Mouse (Mus musculus) adrenal gland, adult 8-10 months (tissue): ENCODE measurements around the gene Zfp932. TPM values are rescaled to one million over a fixed set of nuclear protein-coding genes. Genes with fewer than 3 reads are reported as not detected.
A peak's percentile ranks its signal among the peaks of the same experiment; 100 is the strongest.
"Not testable (repeated sequence)": the region's sequence is repeated elsewhere in the genome, so short reads cannot be mapped to it uniquely, and the experiment has no call there.

Experiments
- DNase-seq: peaks from one replicate; pipeline ENCODE4 v3.0.0; 2022
- total RNA-seq, 4 experiments: library from RNA; stranded (reverse); gene quantifications; 2 replicates each; pipeline ENCODE4 v1.2.4; 2022

The Zfp932 gene
- 10 to 100 TPM; 20.6 to 45.8 (median 33.3) TPM for total RNA-seq

- DNase-seq: peak; percentile 79
Observed at GRCm38 (mm10) chr5:109996026-109996937, at the start of gene Zfp932. Zfp932 (plus strand) TSS chr5:109996521.

DNA sequence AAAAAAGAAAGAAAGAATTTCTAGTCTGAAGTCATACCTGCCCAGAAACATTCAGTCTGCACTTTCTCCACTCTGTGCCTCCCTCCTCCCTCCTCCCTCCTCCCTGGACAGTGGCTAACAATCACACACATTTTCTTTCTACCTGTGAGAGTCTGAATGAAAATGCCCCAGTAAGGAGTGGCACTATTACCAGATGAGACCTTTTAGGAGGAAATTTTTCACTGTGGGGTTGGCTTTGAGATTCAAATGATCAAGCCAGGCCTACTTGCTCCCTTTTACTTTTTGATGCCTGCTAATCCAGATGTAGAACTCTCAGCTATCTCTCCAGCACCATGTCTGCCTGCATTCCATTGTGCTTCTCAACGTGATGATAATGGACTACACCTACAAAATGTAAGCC lies 46.0 kb upstream of the Zfp932 start:
- DNase-seq: no peak

- not testable (repeated sequence) for DNase-seq
Observed at GRCm38 (mm10) chr5:109980743-109981142, 15.6 kb upstream of the Zfp932 start.

GRCm38 (mm10) chr5:109995461-109995860 lies 860 bp upstream of the Zfp932 start:
- not testable (repeated sequence) for DNase-seq

GRCm38 (mm10) chr5:110015775-110016174 lies 19.5 kb downstream of the Zfp932 start:
- DNase-seq: not testable (repeated sequence)

DNA sequence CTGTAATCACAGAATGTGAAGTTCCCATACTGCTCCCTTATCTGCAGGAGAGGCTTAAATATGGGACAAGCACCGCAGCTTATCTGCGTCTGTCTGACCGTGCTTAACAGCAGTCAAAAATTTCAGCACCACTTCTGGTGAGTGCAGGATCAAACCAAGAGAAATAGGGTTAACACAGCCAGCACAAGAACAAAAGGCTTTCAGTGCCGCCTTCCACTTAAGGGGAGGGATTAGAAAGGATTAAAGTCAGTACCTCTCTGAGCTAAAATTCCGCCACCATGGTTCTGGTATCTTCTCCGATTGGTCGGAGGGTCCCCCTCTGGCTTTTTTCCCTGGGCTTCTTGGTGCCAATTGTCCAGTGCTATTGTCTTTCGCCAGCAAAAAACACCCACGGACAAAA lies 27.0 kb downstream of the Zfp932 start:
- no peak for DNase-seq

GRCm38 (mm10) chr5:110023694-110024427 lies 27.5 kb downstream of the Zfp932 start:
- DNase-seq: peak; percentile 9

DNA sequence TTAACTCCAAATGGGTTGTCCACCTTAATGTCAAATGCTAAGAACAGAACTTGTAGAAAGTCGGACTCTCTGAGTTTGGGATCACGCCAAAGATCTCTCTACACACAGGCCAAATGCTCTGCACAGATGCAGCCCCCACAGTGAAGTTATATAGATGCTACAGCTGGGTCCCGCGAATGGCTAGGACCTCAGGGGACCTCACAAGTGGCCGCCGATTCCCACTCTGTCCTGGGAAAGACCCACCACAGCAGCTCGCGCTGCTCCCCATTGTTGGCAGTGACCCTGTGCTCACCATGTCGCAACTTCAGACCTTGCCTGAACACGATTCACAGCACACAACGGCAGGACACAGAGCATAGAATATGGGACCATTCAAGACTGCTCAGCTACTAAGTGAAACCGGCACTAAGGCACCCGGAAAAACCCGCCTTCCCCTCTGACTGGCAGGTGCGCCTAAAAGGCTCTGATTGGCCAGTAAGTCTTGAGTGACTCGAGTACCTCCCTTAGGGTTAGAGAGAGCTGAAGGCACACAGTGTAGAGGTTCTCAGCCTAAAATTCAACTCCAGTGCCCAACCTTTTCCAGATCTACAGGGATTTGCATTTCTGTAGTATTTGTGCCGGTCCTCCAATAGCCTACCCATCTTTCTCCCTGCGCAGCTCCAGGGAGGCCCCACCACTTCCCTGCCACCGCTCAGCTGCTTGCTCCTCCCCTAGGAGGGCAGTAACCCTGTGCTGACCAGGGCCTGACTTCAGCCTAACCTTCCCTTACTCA lies 61.5 kb downstream of the Zfp932 start:
- peak; percentile 84 for DNase-seq

Other genes starting within 250 kb of the Zfp932 start
- 10 to 100 TPM in 3 of 4 experiments, 1 to 10 TPM in 1; 7.3 to 12.6 (median 12.5) TPM for gene 4930522L14Rik, start 244.6 kb upstream of the Zfp932 start, total RNA-seq
- gene Gm15446, start 73.1 kb upstream of the Zfp932 start, total RNA-seq: 10 to 100 TPM; 10.2 to 19.9 (median 15.1) TPM
- gene Gm17655, start 76.0 kb downstream of the Zfp932 start, total RNA-seq: 10 to 100 TPM in 1 of 4 experiments, 1 to 10 TPM in 3; 6.7 to 19.1 (median 8.3) TPM
- 1 to 10 TPM in 2 of 4 experiments, under 1 TPM in 2; 0.52 to 2.7 (median 1.6) TPM for gene Gm35315, start 97.9 kb downstream of the Zfp932 start, total RNA-seq
- under 1 TPM in 3 of 4 experiments, not detected in 1; 0.10 to 0.83 (median 0.22) TPM for gene Plcxd1, start 103.4 kb downstream of the Zfp932 start, total RNA-seq
- 10 to 100 TPM; 58.4 to 73.9 (median 65.9) TPM for gene Gtpbp6, start 111.7 kb downstream of the Zfp932 start, total RNA-seq
- gene Zfp605, start 113.6 kb downstream of the Zfp932 start, total RNA-seq: 1 to 10 TPM; 5.7 to 9.0 (median 7.7) TPM
- 10 to 100 TPM; 25.6 to 46.9 (median 37.0) TPM for gene Chfr, start 139.3 kb downstream of the Zfp932 start, total RNA-seq
- gene Golga3, start 180.2 kb downstream of the Zfp932 start, total RNA-seq: 10 to 100 TPM; 41.4 to 51.2 (median 47.0) TPM
- gene Ankle2, start 234.5 kb downstream of the Zfp932 start, total RNA-seq: 10 to 100 TPM; 44.0 to 55.5 (median 52.7) TPM